ENCODE assay signal across 24 mouse cellular contexts in genomic region chr16:43694104-43694503, GRCm38 (mm10). TPM values are rescaled to one million over a fixed set of nuclear protein-coding genes. Genes with fewer than 3 reads are reported as not detected.
A peak's percentile ranks its signal among the peaks of the same experiment; 100 is the strongest.
DNase-seq lines count a peak whose midpoint lies in the region; ATAC-seq and TF ChIP-seq lines count a peak whose summit lies in the region.
"Had no signal": no experiment of that assay in that cellular context is flagged by ENCODE, and none has a peak within 500 bp of the region (broad histone marks: within the 10 kb centered on the region; RNA-seq: fewer than 3 reads in every experiment).

No protein-coding gene starts in this region.

- TF ChIP-seq CTCF in forebrain, postnatal 0 days (IDR thresholded peaks at IDR 0.05; ENCODE audit: low read depth) = no peak

- H3K4me1 ChIP-seq in forebrain, postnatal 0 days (ENCODE audit: insufficient read depth) = no peaks in the 10 kb centered on the region
- H3K4me1 ChIP-seq: embryonic facial prominence, embryonic 10.5 days; forebrain, embryonic 13.5 days; heart, embryonic 10.5 days; hindbrain, embryonic 13.5 days had no signal

- no peak overlapping the region for H3K4me2 ChIP-seq in forebrain, postnatal 0 days (ENCODE audit: low read depth)
- H3K4me2 ChIP-seq: forebrain, embryonic 13.5 days; hindbrain, embryonic 13.5 days had no signal

- H3K9me3 ChIP-seq in forebrain, postnatal 0 days (ENCODE audit: low read length) = no peaks in the 10 kb centered on the region
- H3K9me3 ChIP-seq: embryonic facial prominence, embryonic 10.5 days; forebrain, embryonic 13.5 days; heart, embryonic 10.5 days; hindbrain, embryonic 13.5 days had no signal

- H3K9ac ChIP-seq in forebrain, postnatal 0 days = no peak overlapping the region
- H3K9ac ChIP-seq: forebrain, embryonic 13.5 days; hindbrain, embryonic 13.5 days had no signal

- no peaks in the 10 kb centered on the region for H3K27me3 ChIP-seq in forebrain, postnatal 0 days (ENCODE audit: insufficient read depth, low read length)
- H3K27me3 ChIP-seq: forebrain, embryonic 13.5 days; hindbrain, embryonic 13.5 days had no signal

- no peaks in the 10 kb centered on the region for H3K36me3 ChIP-seq in forebrain, postnatal 0 days (ENCODE audit: insufficient read depth)
- H3K36me3 ChIP-seq: embryonic facial prominence, embryonic 10.5 days; heart, embryonic 10.5 days; hindbrain, embryonic 13.5 days had no signal

- 91% methylated on average over 11 of the region's 11 CpGs for WGBS in forebrain, postnatal 0 days

- H3K27ac ChIP-seq in forebrain, postnatal 0 days (ENCODE audit: low read depth, low read length) = no peak overlapping the region
- H3K27ac ChIP-seq: embryonic facial prominence, embryonic 10.5 days; forebrain, embryonic 13.5 days; gastrocnemius, adult 2 months; heart, embryonic 10.5 days; hindbrain, embryonic 13.5 days; hindbrain, postnatal 0 days had no signal

- intact Hi-C loops in heart, postnatal 10 days (cut with DNase I) = no loop called here

- no peak for ATAC-seq in forebrain, postnatal 0 days
- ATAC-seq: forebrain, embryonic 13.5 days; hindbrain, postnatal 0 days; intestine, embryonic 16.5 days had no signal

- H3K4me3 ChIP-seq in forebrain, postnatal 0 days (ENCODE audit: low read depth, low read length) = no peak overlapping the region
- H3K4me3 ChIP-seq: embryonic facial prominence, embryonic 10.5 days; forebrain, embryonic 13.5 days; gastrocnemius, adult 2 months; heart, embryonic 10.5 days; hindbrain, embryonic 13.5 days had no signal

- peak; percentile 65 for DNase-seq in 416B (ENCODE audit: low read depth)
- peak; percentile 83 for DNase-seq in CD4-positive, CD25-positive, alpha-beta regulatory T cell, adult 2 months (ENCODE audit: low read depth, low spot score)
- peak; percentile 61 for DNase-seq in MEL-GATA-1-ER (ENCODE audit: extremely low read depth, low read depth)
- peak; percentile 34 for DNase-seq in naive thymus-derived CD4-positive, alpha-beta T cell, adult 2 months (ENCODE audit: low read depth)
- no peak for DNase-seq in heart, postnatal 10 days
- no peak for DNase-seq in left cerebral cortex, adult 18-20 months (ENCODE audit: low spot score in 2 of 2)
- DNase-seq in forebrain, postnatal 0 days = no peak
- DNase-seq: adrenal gland, postnatal 25 days; cerebellum, adult 18-20 months; cerebellum, postnatal 10 days; gastrocnemius, adult 2 months; gastrocnemius, postnatal 36 days; heart, adult 11 months; heart, postnatal 14 days had no signal

RNA-seq across cellular contexts. Expression of gene Tigit, which starts 30.2 kb away (rescaled TPM):
- total RNA-seq in heart, postnatal 10 days (2021) = not detected
- not detected for total RNA-seq in left cerebral cortex, adult 18-20 months (2021)
- total RNA-seq in forebrain, postnatal 0 days (2014; rRNA removed) = 0.54 TPM in 1 of 2 replicates, not detected in the other
- 0.17 TPM in 1 of 2 replicates, not detected in the other for polyA plus RNA-seq in forebrain, postnatal 0 days (2015; fragmentation: Nextera tagmentation; extraction: Ambion mirVana)
- total RNA-seq: adrenal gland, postnatal 25 days; gastrocnemius, adult 2 months; gastrocnemius, postnatal 36 days; heart, postnatal 14 days; hematopoietic stem cell, adult 5-6 weeks; hindbrain, postnatal 0 days had no signal
- polyA plus RNA-seq: embryonic facial prominence, embryonic 10.5 days; embryonic facial prominence, embryonic 14.5 days; forebrain, embryonic 13.5 days; heart, embryonic 10.5 days; heart, embryonic 14.5 days; hindbrain, embryonic 13.5 days; intestine, embryonic 16.5 days had no signal

RNA-seq across cellular contexts. Expression of gene Drd3, which starts 59.7 kb away (rescaled TPM):
- not detected for total RNA-seq in heart, postnatal 10 days (2021)
- under 1 TPM; 0.49 to 0.84 TPM for total RNA-seq in left cerebral cortex, adult 18-20 months (2021)
- total RNA-seq in forebrain, postnatal 0 days (2014; rRNA removed) = 0.23 and 0.86 TPM in 2 replicates
- not detected in 2 replicates for polyA plus RNA-seq in forebrain, postnatal 0 days (2015; fragmentation: Nextera tagmentation; extraction: Ambion mirVana)
- total RNA-seq: adrenal gland, adult 18-20 months; adrenal gland, postnatal 25 days; gastrocnemius, adult 2 months; gastrocnemius, postnatal 36 days; heart, postnatal 14 days; hematopoietic stem cell, adult 5-6 weeks had no signal
- polyA plus RNA-seq: embryonic facial prominence, embryonic 10.5 days; embryonic facial prominence, embryonic 14.5 days; heart, embryonic 10.5 days; heart, embryonic 14.5 days; hindbrain, embryonic 13.5 days; hindbrain, postnatal 0 days; intestine, embryonic 16.5 days had no signal

Comparison
In these comparisons a context has a peak if more than half of its experiments do, and no peak if none do; other contexts are left out.
1. DNase-seq: peak in 416B (single experiment), CD4-positive, CD25-positive, alpha-beta regulatory T cell, adult 2 months (single experiment), MEL-GATA-1-ER (single experiment) and naive thymus-derived CD4-positive, alpha-beta T cell, adult 2 months (single experiment); none in heart, postnatal 10 days (0 of 2), left cerebral cortex, adult 18-20 months (0 of 2) and forebrain, postnatal 0 days (single experiment).